Mouse (Mus musculus): ENCODE results near the gene Nrgn. TPM values are rescaled to one million over a fixed set of nuclear protein-coding genes. Genes with fewer than 3 reads are reported as not detected.

Nrgn gene
- total RNA-seq, 1 experiment from 2014 or later: 6.3 TPM

DNA sequence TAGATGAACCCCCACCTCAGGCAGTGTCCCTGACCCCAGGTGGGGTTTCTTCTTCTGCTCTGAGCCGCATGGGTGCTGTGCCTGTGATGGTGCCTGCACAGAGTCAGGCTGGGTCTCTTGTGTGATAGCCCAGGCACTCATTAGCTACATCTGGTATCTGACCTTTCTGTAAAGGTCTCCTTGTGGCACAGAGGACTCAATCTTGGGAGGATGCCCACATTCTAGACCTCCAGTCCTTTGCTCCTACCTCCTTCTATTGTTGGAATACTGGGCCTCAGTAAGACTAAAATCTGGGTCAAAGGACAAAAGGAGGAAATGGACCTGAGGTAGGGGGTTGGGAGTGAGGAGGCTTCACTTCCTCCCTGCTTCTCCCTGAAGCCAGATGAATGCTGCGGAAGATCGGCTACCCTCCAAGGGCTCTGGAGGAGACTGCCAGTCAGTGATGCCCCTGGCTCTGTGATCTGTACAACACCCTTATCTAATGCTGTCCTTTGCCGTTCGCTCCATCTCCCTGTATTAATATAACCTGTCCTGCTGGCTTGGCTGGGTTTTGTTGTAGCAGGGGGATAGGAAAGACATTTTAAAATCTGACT, 14.9 kb downstream of the Nrgn start:
- ATAC-seq (replicated peaks; ENCODE audit: insufficient number of reproducible peaks, low FRiP score, low TSS enrichment, poor library complexity, severe bottlenecking): no peak

DNA sequence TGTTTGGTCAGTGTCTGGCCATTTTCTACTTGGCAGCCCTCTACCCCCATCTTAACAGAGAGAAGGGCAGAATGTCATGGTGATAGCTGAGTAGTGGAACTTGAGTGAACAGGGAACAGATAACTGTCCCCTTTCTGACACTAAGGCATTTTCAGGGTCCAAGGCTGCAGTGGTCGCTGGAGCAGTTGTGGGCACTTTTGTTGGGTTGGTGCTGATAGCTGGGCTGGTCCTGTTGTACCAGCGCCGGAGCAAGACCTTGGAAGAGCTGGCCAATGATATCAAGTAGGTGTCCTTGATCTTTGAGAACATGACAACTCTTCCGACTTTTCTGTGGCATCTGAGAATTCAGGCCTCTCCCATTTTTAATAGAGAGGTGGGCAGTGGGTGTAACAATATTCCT, 15.9 kb downstream of the Nrgn start:
- ATAC-seq (replicated peaks; ENCODE audit: insufficient number of reproducible peaks, low FRiP score, low TSS enrichment, poor library complexity, severe bottlenecking): no peak

DNA sequence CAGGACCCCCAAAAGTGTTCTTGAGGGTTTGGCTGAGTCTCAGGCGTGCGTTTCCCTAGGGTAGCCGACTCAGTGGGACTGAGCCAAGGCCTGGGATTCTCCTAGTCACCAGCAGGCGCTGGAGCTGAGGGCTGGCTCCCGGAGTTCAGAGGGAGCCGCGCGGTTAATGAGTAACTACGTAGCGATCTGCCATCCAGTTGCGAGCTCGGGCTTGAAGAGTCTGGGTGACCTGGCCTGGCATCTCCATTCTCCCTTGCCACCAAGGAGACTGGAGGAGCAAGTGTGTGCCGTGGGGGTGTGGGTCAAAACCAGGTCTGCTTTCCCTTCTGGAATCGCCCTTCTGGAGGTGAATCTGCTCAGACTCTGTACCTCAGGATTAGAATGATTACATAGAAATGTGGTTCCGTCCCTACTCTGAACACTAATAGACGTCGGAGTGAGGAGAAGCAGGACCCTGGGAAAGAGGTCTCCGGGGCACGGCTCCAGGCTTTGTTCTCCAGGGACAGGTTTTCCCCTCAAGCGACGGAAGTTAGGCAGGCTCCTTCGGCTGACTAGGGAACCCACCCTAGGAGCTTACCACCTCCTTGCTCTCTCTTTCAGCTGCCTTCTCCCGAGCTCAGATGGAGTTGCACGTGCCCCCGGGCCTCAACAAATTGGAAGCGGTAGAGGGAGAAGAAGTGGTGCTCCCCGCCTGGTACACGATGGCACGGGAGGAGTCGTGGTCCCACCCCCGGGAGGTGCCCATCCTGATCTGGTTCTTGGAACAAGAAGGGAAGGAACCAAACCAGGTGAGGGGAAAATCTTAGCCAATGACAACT, 21.6 kb downstream of the Nrgn start:
- no peak for ATAC-seq (replicated peaks; ENCODE audit: insufficient number of reproducible peaks, low FRiP score, low TSS enrichment, poor library complexity, severe bottlenecking)

GRCm38 (mm10) chr9:37530031-37530887, 22.4 kb downstream of the Nrgn start:
- no peak for ATAC-seq (replicated peaks; ENCODE audit: insufficient number of reproducible peaks, low FRiP score, low TSS enrichment, poor library complexity, severe bottlenecking)

- ATAC-seq (replicated peaks; ENCODE audit: insufficient number of reproducible peaks, low FRiP score, low TSS enrichment, poor library complexity, severe bottlenecking): no peak
Observed at GRCm38 (mm10) chr9:37528225-37528970, 24.3 kb downstream of the Nrgn start.

DNA sequence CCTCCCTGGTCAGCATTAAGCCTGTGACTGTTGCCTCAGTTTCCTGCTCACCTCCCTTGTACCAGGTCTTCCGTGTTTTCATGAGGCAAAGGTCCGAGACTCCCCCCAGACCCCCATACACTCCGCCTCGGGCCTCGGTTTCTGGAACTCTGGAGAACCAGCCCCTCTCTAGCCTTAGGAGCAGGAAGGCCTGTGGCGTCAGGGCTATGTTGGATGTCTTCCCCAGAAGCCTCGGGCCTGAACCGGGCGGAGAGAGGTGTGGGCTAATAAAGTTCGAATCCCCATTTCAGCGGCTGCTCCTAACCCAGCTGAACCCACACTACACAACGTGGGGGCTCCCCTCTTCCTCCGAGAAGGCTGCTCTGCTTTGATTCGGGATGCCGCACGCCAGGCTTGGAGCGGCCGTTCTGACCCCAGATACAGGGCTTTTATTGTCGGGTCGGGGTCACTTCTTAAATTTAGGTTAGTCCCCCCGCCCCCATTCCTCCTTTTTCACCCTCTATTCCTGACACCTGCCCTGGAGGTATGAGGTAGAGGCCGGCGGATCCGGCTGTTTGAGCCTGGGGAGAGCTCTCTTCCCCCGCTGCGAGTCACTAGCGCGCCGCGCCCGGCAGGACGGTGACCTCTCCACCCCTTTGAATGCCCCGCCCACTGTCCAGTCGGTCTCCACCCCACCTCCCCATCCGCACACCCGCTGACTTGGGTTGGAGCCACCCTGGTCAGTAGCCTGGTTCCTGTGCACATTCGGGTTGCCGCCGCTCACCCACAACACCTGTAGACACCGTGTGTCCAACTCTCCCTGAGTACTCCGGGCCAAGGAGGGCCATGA, 25.1 kb downstream of the Nrgn start, which contains the start of gene Esam:
Esam (plus strand) TSS at position 683 of the 829 bp plus-strand sequence.
- no peak for ATAC-seq (replicated peaks; ENCODE audit: insufficient number of reproducible peaks, low FRiP score, low TSS enrichment, poor library complexity, severe bottlenecking)

DNA sequence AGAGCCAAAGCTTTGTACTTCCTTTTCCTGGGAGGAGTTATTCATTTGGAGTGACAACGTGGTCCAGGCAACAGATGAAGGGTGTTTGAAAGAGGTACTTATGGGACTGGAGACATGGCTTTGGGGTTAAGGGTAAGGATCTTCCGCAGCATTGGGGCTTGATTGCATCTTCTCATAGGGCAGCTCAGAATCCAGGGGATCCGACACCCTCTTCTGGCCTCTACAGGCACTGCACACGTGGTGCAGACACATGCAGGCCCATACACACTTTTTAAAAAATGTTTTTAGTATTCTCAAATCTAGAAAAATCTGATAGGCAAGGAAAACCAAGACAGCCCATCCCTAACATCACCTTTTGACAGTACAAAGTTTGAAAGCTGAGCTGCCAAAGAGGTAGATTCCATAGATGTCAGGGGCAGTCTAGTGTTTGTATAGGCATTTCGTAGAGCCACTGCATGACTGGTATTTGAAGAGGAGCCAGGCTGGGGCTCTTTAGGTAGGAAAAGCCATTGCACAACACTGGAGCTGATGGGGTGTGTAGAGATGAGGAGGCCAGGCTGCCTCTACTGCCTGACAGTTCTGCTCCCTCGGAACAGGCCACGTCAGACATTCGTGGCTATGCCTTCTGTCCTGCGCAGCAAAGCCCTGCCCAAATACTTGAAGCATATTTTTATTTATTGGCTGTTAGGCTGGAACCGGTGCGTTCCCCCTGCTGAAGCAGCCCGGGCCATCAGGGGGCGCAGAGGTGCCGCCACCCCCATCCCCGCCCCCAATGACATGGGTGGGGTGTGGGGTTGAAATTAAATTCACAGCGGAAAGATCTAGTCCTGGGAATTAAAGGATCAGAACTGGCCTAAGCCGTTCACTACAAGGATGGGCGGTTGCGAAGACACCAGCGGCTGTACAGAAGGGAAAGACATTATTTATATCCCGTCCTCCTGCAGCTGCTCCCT, 26.0 kb downstream of the Nrgn start:
- no peak for ATAC-seq (replicated peaks; ENCODE audit: insufficient number of reproducible peaks, low FRiP score, low TSS enrichment, poor library complexity, severe bottlenecking)

DNA sequence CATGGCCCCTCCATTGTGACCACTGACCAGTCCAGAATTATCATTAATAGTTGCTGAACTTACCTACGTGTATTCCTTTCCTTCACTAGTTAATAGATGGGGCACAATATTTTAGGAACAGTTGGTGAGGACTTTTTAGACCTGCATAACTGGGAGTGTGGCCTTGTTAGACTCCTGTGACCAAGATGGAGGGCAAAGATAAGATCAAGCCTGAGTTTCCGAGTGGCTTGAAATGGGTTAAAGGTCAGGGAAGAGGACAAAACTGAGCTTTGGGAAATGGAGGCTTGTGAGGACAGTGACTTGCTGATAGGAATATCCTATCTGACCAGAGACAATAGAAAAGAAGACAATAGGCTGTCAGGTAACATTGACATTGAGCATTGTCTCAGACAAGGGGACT, 27.2 kb downstream of the Nrgn start:
- ATAC-seq (replicated peaks; ENCODE audit: insufficient number of reproducible peaks, low FRiP score, low TSS enrichment, poor library complexity, severe bottlenecking): no peak

DNA sequence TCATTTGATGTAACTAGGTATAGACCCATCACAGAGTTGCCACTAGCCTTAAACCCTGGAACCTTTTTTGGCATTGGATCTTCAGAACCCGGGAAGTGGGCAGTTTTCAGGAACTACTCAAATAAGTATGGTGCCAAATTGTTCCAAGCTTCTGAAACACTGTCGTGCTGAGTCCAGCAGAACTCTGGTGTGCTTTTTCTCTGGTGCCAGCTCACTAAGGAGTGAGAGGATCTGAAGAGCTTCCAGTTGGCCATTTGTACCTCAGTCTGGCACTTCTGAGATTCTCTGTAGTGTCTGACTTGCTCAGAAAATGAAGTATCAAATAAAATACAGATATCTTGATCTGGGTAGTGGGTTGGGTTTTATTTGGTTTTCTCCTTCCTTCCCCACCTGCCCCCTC, 32.7 kb downstream of the Nrgn start:
- ATAC-seq (replicated peaks; ENCODE audit: insufficient number of reproducible peaks, low FRiP score, low TSS enrichment, poor library complexity, severe bottlenecking): no peak

- no peak for ATAC-seq (replicated peaks; ENCODE audit: insufficient number of reproducible peaks, low FRiP score, low TSS enrichment, poor library complexity, severe bottlenecking)
Observed at GRCm38 (mm10) chr9:37518991-37519390, 33.7 kb downstream of the Nrgn start.

- no peak for ATAC-seq (replicated peaks; ENCODE audit: insufficient number of reproducible peaks, low FRiP score, low TSS enrichment, poor library complexity, severe bottlenecking)
Observed at GRCm38 (mm10) chr9:37517467-37517866, 35.2 kb downstream of the Nrgn start.

DNA sequence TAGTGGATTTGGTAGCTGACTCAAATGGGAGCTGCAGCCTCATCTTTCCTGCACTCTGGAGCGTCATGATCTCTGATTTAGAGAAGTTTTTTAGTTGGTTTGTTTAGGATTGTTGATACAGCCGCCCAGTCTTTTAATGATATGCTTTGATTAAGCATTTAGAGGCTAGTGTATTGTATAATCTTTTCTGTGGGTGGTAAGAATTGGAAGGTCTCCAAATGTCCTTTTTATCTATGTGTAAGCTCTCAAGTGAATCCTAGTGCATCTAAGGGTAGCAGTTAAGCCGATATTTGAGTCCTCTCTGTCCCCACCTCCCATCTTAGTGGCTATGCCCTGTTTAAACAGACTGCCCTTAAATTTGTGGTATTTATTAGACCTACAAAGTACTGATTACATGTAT, 38.2 kb downstream of the Nrgn start:
- ATAC-seq (replicated peaks; ENCODE audit: insufficient number of reproducible peaks, low FRiP score, low TSS enrichment, poor library complexity, severe bottlenecking): no peak

DNA sequence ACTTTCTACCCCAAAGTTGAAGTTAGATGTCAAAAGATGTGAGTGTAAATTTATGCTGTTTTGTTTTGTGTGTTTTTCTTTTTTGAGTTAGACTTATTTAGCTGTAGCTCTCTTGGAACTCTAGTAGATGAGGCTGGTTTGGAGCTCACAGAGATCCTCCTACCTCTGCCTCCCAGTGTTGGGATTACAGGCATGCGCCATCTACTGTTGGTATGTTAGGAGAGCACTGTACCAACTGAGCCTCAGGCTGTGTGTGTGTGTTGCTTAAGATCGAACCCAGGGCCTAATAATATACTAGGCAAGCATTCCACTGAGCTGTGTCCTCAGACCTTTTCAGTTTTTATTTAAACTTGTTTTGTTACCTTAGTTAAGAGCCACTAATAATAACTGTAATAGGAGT, 40.6 kb downstream of the Nrgn start:
- no peak for ATAC-seq (replicated peaks; ENCODE audit: insufficient number of reproducible peaks, low FRiP score, low TSS enrichment, poor library complexity, severe bottlenecking)

GRCm38 (mm10) chr9:37506023-37506422, 46.7 kb downstream of the Nrgn start:
- ATAC-seq (replicated peaks; ENCODE audit: insufficient number of reproducible peaks, low FRiP score, low TSS enrichment, poor library complexity, severe bottlenecking): no peak

DNA sequence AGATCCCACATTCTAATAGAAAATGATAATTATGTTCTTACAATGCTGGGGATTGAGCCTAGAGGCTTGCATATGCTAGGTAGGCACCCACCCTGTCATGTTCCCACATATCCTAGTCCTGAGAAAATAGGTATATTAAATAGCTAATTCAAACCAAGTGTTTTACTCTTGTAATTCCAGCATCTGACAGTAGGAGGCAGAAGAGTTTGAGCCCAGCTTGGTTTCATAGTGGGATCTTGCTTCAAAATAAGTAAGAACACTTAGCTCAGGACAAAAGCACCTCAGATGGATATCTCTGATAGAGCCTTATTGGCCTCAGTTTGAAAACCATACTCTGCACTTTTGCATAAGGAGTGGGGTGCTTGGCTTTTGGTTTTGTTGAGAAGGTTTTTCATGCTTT, 48.4 kb downstream of the Nrgn start:
- ATAC-seq (replicated peaks; ENCODE audit: insufficient number of reproducible peaks, low FRiP score, low TSS enrichment, poor library complexity, severe bottlenecking): no peak

DNA sequence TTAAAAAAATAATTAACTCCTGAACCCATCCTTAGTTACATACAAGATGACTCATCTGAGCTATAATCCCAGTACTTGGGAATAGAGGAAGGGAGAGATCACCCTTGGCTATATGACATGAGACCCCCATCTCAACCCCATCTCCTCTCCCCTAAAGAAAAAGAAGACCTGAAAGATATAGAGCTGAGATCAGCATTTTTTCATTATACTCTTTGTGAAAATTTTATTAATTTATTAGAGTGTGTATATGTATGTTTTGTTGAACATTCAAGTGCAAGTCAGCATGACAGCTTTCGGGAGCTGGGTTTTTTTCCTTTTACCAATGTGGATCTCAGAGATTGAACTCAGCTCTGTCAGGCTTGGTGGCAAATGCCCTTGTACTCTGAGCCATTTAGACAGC, 51.5 kb downstream of the Nrgn start:
- ATAC-seq (replicated peaks; ENCODE audit: insufficient number of reproducible peaks, low FRiP score, low TSS enrichment, poor library complexity, severe bottlenecking): no peak

DNA sequence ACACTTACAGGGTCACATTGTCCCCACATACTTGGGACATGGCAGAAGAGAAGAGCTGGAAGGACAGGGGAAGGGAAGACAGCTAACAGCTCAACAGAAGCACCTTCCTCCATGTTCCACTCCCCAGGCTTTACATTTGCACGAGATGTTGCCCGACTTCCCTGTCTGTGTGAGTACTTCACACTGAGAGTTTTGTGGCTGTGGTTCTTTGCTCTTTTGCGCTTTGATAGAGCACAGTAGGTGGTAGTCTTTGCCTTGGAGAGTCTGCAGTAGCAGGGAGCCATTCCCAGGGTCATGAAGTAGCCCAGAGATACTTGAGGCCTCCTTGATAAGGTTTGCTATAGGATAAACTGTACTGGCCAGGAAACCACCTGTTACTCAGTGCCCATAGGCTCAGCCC, 52.5 kb downstream of the Nrgn start:
- ATAC-seq (replicated peaks; ENCODE audit: insufficient number of reproducible peaks, low FRiP score, low TSS enrichment, poor library complexity, severe bottlenecking): no peak
